Mouse (Mus musculus) stomach, embryonic 16.5 days (tissue): ENCODE measurements around the gene Stoml3. TPM values are rescaled to one million over a fixed set of nuclear protein-coding genes. Genes with fewer than 3 reads are reported as not detected.

Experiments used
- ATAC-seq: fragments of 200-750 bp; cut with Nextera tagmentation; 2 replicates; pipeline ENCODE4 v1.8.0; 2017; ENCODE audit warnings: moderate number of reproducible peaks, moderate TSS enrichment; ENCODE audit not compliant: insufficient read depth, low FRiP score
- H3K27ac ChIP-seq: fragments of 300-500 bp; sonication (generic); 2 replicates; pipeline ENCODE4 v1.5.1; 2014; ENCODE audit warnings: low read length
- H3K27me3 ChIP-seq: fragments of 300-500 bp; sonication (generic); 2 replicates; pipeline ENCODE4 v1.6.1; 2014; ENCODE audit warnings: low read length, control low read depth, mixed read lengths; ENCODE audit not compliant: control insufficient read depth, insufficient read depth
- H3K36me3 ChIP-seq: fragments of 300-500 bp; sonication (generic); 2 replicates; pipeline ENCODE4 v1.6.1; 2014; ENCODE audit warnings: low read length; ENCODE audit not compliant: control insufficient read depth, insufficient read depth
- H3K4me1 ChIP-seq: fragments of 300-500 bp; sonication (generic); 2 replicates; pipeline ENCODE4 v1.6.1; 2014; ENCODE audit warnings: low read length, control low read depth, mixed read lengths; ENCODE audit not compliant: control insufficient read depth, insufficient read depth
- H3K4me2 ChIP-seq: fragments of 300-500 bp; sonication (generic); 2 replicates; pipeline ENCODE4 v1.6.1; 2014; ENCODE audit warnings: low read depth, low read length, mixed read lengths
- H3K4me3 ChIP-seq: fragments of 300-500 bp; sonication (generic); replicated peaks from 2 replicates; pipeline ENCODE4 v1.5.1; 2014; ENCODE audit warnings: mild to moderate bottlenecking, low read length
- H3K9ac ChIP-seq: fragments of 300-500 bp; sonication (generic); 2 replicates; pipeline ENCODE4 v1.6.1; 2014; ENCODE audit warnings: low read length
- H3K9me3 ChIP-seq: fragments of 300-500 bp; sonication (generic); replicated peaks from 2 replicates; pipeline ENCODE4 v1.6.1; 2016; ENCODE audit warnings: low read length, control low read depth; ENCODE audit not compliant: control insufficient read depth
- WGBS: fragments of 180-500 bp; shearing (Covaris S2); extraction: QIAGEN DNeasy Blood & Tissue Kit; methylation state at CpG from one replicate; pipeline ENCODE4 v1.1.7; 2014; 5-methylcytosine and 5-hydroxymethylcytosine counted together
- polyA plus RNA-seq: library from polyadenylated mRNA; unstranded; fragments of >200 nt; fragmentation: Nextera tagmentation; extraction: Ambion mirVana; gene quantifications from 2 replicates; pipeline ENCODE4 v1.2.1, GENCODE M21; 2015

Stoml3 gene
- polyA plus RNA-seq, 1 experiment from 2014 or later, result 0.14 TPM

- H3K4me2 ChIP-seq, result no peak overlapping the region
- peak; percentile 44 for ATAC-seq
- WGBS, result 57% methylated on average over 9 of the region's 9 CpGs
- H3K9ac ChIP-seq, result no peak overlapping the region
- no peaks in the 10 kb centered on the region for H3K27me3 ChIP-seq
- H3K9me3 ChIP-seq, result no peaks in the 10 kb centered on the region
- H3K4me1 ChIP-seq, result no peaks in the 10 kb centered on the region; the same call in 1 of the 2 replicates
- H3K36me3 ChIP-seq, result no peaks in the 10 kb centered on the region
- H3K4me3 ChIP-seq, result no peak overlapping the region
- H3K27ac ChIP-seq, result no peak overlapping the region
Observed at GRCm38 (mm10) chr3:53486996-53487576, 1.4 kb upstream of the Stoml3 start.

- 74% methylated on average over 6 of the region's 6 CpGs for WGBS
- Histone ChIP-seq H3K4me2 (no peak overlapping the region), H3K9me3 (no peaks in the 10 kb centered on the region), H3K27ac (no peak overlapping the region), H3K27me3 (no peaks in the 10 kb centered on the region), H3K36me3 (no peaks in the 10 kb centered on the region), H3K4me3 (no peak overlapping the region), H3K4me1 (no peaks in the 10 kb centered on the region), H3K9ac (no peak overlapping the region)
- no peak for ATAC-seq
Observed at GRCm38 (mm10) chr3:53498351-53498905, 10.0 kb downstream of the Stoml3 start.

GRCm38 (mm10) chr3:53502428-53502827 is 14.0 kb downstream of the Stoml3 start:
- H3K27ac ChIP-seq, result no peak overlapping the region
- no peak overlapping the region for H3K9ac ChIP-seq
- H3K36me3 ChIP-seq, result no peaks in the 10 kb centered on the region
- ATAC-seq, result no peak
- H3K4me3 ChIP-seq, result no peak overlapping the region
- H3K4me2 ChIP-seq, result no peak overlapping the region
- WGBS, result 57% methylated on average over 6 of the region's 6 CpGs
- no peaks in the 10 kb centered on the region for H3K9me3 ChIP-seq
- no peaks in the 10 kb centered on the region for H3K27me3 ChIP-seq
- no peaks in the 10 kb centered on the region for H3K4me1 ChIP-seq

GRCm38 (mm10) chr3:53513096-53513495 is 24.6 kb downstream of the Stoml3 start:
- WGBS, result 37% methylated on average over 5 of the region's 5 CpGs
- Histone ChIP-seq H3K9ac (no peak overlapping the region), H3K4me2 (no peak overlapping the region), H3K27me3 (no peaks in the 10 kb centered on the region), H3K4me3 (no peak overlapping the region), H3K27ac (no peak overlapping the region), H3K4me1 (no peaks in the 10 kb centered on the region; the same call in 1 of the 2 replicates), H3K36me3 (no peaks in the 10 kb centered on the region), H3K9me3 (no peaks in the 10 kb centered on the region)
- no peak for ATAC-seq

- Histone ChIP-seq H3K9me3 (no peaks in the 10 kb centered on the region), H3K4me2 (no peak overlapping the region), H3K27ac (no peak overlapping the region), H3K4me3 (no peak overlapping the region), H3K4me1 (no peaks in the 10 kb centered on the region; the same call in 1 of the 2 replicates), H3K27me3 (no peaks in the 10 kb centered on the region), H3K36me3 (0 out of 2 replicates have a peak, but pooled peaks cover 4% of the 10 kb centered on the region), H3K9ac (no peak overlapping the region)
- WGBS, result 78% methylated on average over 4 of the region's 4 CpGs
- ATAC-seq, result no peak
Observed at GRCm38 (mm10) chr3:53514221-53515065, 26.0 kb downstream of the Stoml3 start.

GRCm38 (mm10) chr3:53522794-53523193 is 34.3 kb downstream of the Stoml3 start:
- Histone ChIP-seq H3K27ac (no peak overlapping the region), H3K9ac (no peak overlapping the region), H3K4me3 (no peak overlapping the region), H3K27me3 (no peaks in the 10 kb centered on the region), H3K4me2 (no peak overlapping the region), H3K36me3 (0 out of 2 replicates have a peak, but pooled peaks cover 4% of the 10 kb centered on the region), H3K4me1 (no peaks in the 10 kb centered on the region), H3K9me3 (no peaks in the 10 kb centered on the region)
- no peak for ATAC-seq
- WGBS, result 89% methylated on average over 10 of the region's 10 CpGs

GRCm38 (mm10) chr3:53525737-53526136 is 37.3 kb downstream of the Stoml3 start:
- ATAC-seq, result peak; percentile 67
- Histone ChIP-seq H3K9me3 (no peaks in the 10 kb centered on the region), H3K4me1 (no peaks in the 10 kb centered on the region), H3K9ac (peak overlapping the region; percentile 52), H3K27ac (no peak overlapping the region), H3K36me3 (no peaks in the 10 kb centered on the region), H3K4me2 (peak overlapping the region; percentile 57), H3K4me3 (peak overlapping the region; percentile 34), H3K27me3 (no peaks in the 10 kb centered on the region)
- 6% methylated on average over 21 of the region's 21 CpGs for WGBS

GRCm38 (mm10) chr3:53530305-53530704 is 41.9 kb downstream of the Stoml3 start:
- no peak overlapping the region for H3K4me2 ChIP-seq
- H3K9ac ChIP-seq, result no peak overlapping the region
- no peaks in the 10 kb centered on the region for H3K27me3 ChIP-seq
- 61% methylated on average over 6 of the region's 6 CpGs for WGBS
- H3K9me3 ChIP-seq, result no peaks in the 10 kb centered on the region
- H3K27ac ChIP-seq, result no peak overlapping the region; the same call in 1 of the 2 replicates
- peak; percentile 84; the same call in 1 of the 2 replicates for ATAC-seq
- no peak overlapping the region for H3K4me3 ChIP-seq
- no peaks in the 10 kb centered on the region for H3K36me3 ChIP-seq
- H3K4me1 ChIP-seq, result no peaks in the 10 kb centered on the region

GRCm38 (mm10) chr3:53532091-53532490 is 43.6 kb downstream of the Stoml3 start:
- no peak for ATAC-seq
- no peaks in the 10 kb centered on the region for H3K4me1 ChIP-seq
- H3K27ac ChIP-seq, result no peak overlapping the region
- no peak overlapping the region for H3K9ac ChIP-seq
- no peaks in the 10 kb centered on the region for H3K27me3 ChIP-seq
- no peak overlapping the region for H3K4me2 ChIP-seq
- H3K36me3 ChIP-seq, result no peaks in the 10 kb centered on the region
- no peak overlapping the region for H3K4me3 ChIP-seq
- H3K9me3 ChIP-seq, result no peaks in the 10 kb centered on the region
- 80% methylated on average over 6 of the region's 6 CpGs for WGBS
